Mouse (Mus musculus) CH12.LX (cell line): Measurements from ENCODE around the gene R3hdm2. TPM values are rescaled to one million over a fixed set of nuclear protein-coding genes. Genes with fewer than 3 reads are reported as not detected.

Experiments
- DNase-seq: peaks from one replicate; pipeline ENCODE4 v3.0.0-alpha.2; 2013; ENCODE audit errors: extremely low read depth
- H3K27ac ChIP-seq: 2 replicates; pipeline ENCODE4 v1.5.1; 2012; ENCODE audit warnings: low read depth, mild to moderate bottlenecking, control low read depth, moderate library complexity; ENCODE audit not compliant: insufficient read depth
- H3K27me3 ChIP-seq: replicated peaks from 2 replicates; pipeline ENCODE3; 2012; ENCODE audit warnings: inconsistent platforms
- H3K36me3 ChIP-seq, 2 experiments: replicated peaks in 1 of 2; 2 replicates each; pipeline versions ENCODE3 to v1.6.1; 2012; ENCODE audit warnings: inconsistent platforms in 1 of 2, low read length in 1 of 2, mild to moderate bottlenecking in 1 of 2, mixed read lengths in 1 of 2, moderate library complexity in 1 of 2; ENCODE audit not compliant: control insufficient read depth in 1 of 2, insufficient read depth in 1 of 2
- H3K4me1 ChIP-seq, 2 experiments: 2 replicates each; pipeline ENCODE4 v1.6.1; 2012; ENCODE audit warnings: inconsistent platforms in 1 of 2, moderate library complexity in 1 of 2; ENCODE audit not compliant: insufficient read depth in 2 of 2, control insufficient read depth in 1 of 2
- H3K4me2 ChIP-seq: 2 replicates; pipeline ENCODE4 v1.6.1; 2012; ENCODE audit warnings: low read depth, mild to moderate bottlenecking, control low read depth; ENCODE audit not compliant: poor library complexity, insufficient read depth, severe bottlenecking
- H3K4me3 ChIP-seq, 3 experiments: fragments of 150-350 bp in 1 of 3; sonication (generic) in 1 of 3; replicated peaks in 1 of 3; 2 replicates each; pipeline versions ENCODE3 to v1.5.1; 2011 to 2012; ENCODE audit warnings: low read depth in 2 of 3, low read length in 2 of 3, mild to moderate bottlenecking in 2 of 3, moderate library complexity in 2 of 3, control low read depth in 1 of 3, improper control_type of control experiment in 1 of 3, inconsistent platforms in 1 of 3, mixed read lengths in 1 of 3; ENCODE audit not compliant: poor library complexity in 1 of 3
- H3K79me2 ChIP-seq: replicated peaks from 2 replicates; pipeline ENCODE4 v1.6.1; 2012; ENCODE audit warnings: mild to moderate bottlenecking, moderate library complexity; ENCODE audit not compliant: control insufficient read depth, poor library complexity, insufficient read depth, severe bottlenecking; ENCODE audit errors: extremely low read depth
- H3K9ac ChIP-seq: 2 replicates; pipeline ENCODE4 v1.6.1; 2012; ENCODE audit warnings: low read depth, mild to moderate bottlenecking, control low read depth, moderate library complexity; ENCODE audit not compliant: insufficient read depth
- H3K9me3 ChIP-seq: replicated peaks from 2 replicates; pipeline ENCODE3; 2012; ENCODE audit warnings: low read length, inconsistent platforms, mixed read lengths
- BHLHE40 ChIP-seq: IDR thresholded peaks from 2 replicates; pipeline ENCODE4 v1.6.1; 2011; ENCODE audit warnings: mild to moderate bottlenecking, low read depth, low read length, improper control_type of control experiment
- CHD1 ChIP-seq: IDR thresholded peaks from 2 replicates; pipeline ENCODE4 v1.6.1; 2012; ENCODE audit warnings: low read depth, low read length, improper control_type of control experiment, inconsistent platforms
- CHD2 ChIP-seq: IDR thresholded peaks from 2 replicates; pipeline ENCODE4 v1.6.1; 2011; ENCODE audit warnings: low read length, improper control_type of control experiment
- E2F4 ChIP-seq: IDR thresholded peaks from 2 replicates; pipeline ENCODE4 v1.6.1; 2011; ENCODE audit warnings: low read depth, low read length, improper control_type of control experiment; ENCODE audit not compliant: insufficient replicate concordance
- ELF1 ChIP-seq: IDR thresholded peaks from 2 replicates; pipeline ENCODE4 v1.6.1; 2014; ENCODE audit warnings: low read depth, mild to moderate bottlenecking, inconsistent platforms, low read length, improper control_type of control experiment
- EP300 ChIP-seq: IDR thresholded peaks from 2 replicates; pipeline ENCODE4 v1.6.1; 2011; ENCODE audit warnings: low read length, improper control_type of control experiment
- HCFC1 ChIP-seq: IDR thresholded peaks from 2 replicates; pipeline ENCODE4 v1.6.1; 2012; ENCODE audit warnings: low read depth, mild to moderate bottlenecking, inconsistent platforms, low read length, improper control_type of control experiment
- JUN ChIP-seq: IDR thresholded peaks from 2 replicates; pipeline ENCODE4 v1.6.1; 2011; ENCODE audit warnings: low read depth, mild to moderate bottlenecking, low read length, improper control_type of control experiment, moderate library complexity; ENCODE audit not compliant: insufficient read depth
- JUND ChIP-seq: conservative IDR thresholded peaks from 2 replicates; pipeline ENCODE4 v1.6.1; 2011; ENCODE audit warnings: low read depth, low read length, improper control_type of control experiment
- KAT2A ChIP-seq: IDR thresholded peaks from 2 replicates; pipeline ENCODE4 v1.6.1; 2012; ENCODE audit warnings: low read length, improper control_type of control experiment, inconsistent platforms; ENCODE audit not compliant: insufficient replicate concordance
- MAFK ChIP-seq: IDR thresholded peaks from 2 replicates; pipeline ENCODE4 v1.6.1; 2011; ENCODE audit warnings: low read length, improper control_type of control experiment; ENCODE audit not compliant: insufficient replicate concordance
- MAX ChIP-seq: IDR thresholded peaks from 2 replicates; pipeline ENCODE4 v1.6.1; 2011; ENCODE audit warnings: low read length, improper control_type of control experiment
- MAZ ChIP-seq: IDR thresholded peaks from 2 replicates; pipeline ENCODE4 v1.6.1; 2012; ENCODE audit warnings: low read depth, mild to moderate bottlenecking, inconsistent platforms, low read length, improper control_type of control experiment, moderate library complexity
- MEF2A ChIP-seq: IDR thresholded peaks from 2 replicates; pipeline ENCODE4 v1.6.1; 2014; ENCODE audit warnings: low read depth, mild to moderate bottlenecking, inconsistent platforms, low read length, improper control_type of control experiment, borderline replicate concordance
- MXI1 ChIP-seq: IDR thresholded peaks from 2 replicates; pipeline ENCODE4 v1.6.1; 2011; ENCODE audit warnings: mild to moderate bottlenecking, low read depth, low read length, improper control_type of control experiment
- MYC ChIP-seq: IDR thresholded peaks from 2 replicates; pipeline ENCODE4 v1.6.1; 2011; ENCODE audit warnings: low read depth, mild to moderate bottlenecking, improper control_type of control experiment, low read length
- NELFE ChIP-seq: IDR thresholded peaks from 2 replicates; pipeline ENCODE4 v1.6.1; 2011; ENCODE audit warnings: low read depth, low read length, improper control_type of control experiment
- NRF1 ChIP-seq: IDR thresholded peaks from 2 replicates; pipeline ENCODE4 v1.6.1; 2014; ENCODE audit warnings: low read depth, mild to moderate bottlenecking, inconsistent platforms, low read length, improper control_type of control experiment, moderate library complexity
- PAX5 ChIP-seq: IDR thresholded peaks from 2 replicates; pipeline ENCODE4 v1.6.1; 2012; ENCODE audit warnings: low read length, inconsistent platforms, mixed read lengths
- POLR2A ChIP-seq: IDR thresholded peaks from 2 replicates; pipeline ENCODE4 v1.6.1; 2011; ENCODE audit warnings: low read depth, mild to moderate bottlenecking, improper control_type of control experiment, low read length
- POLR2AphosphoS2 ChIP-seq: IDR thresholded peaks from 2 replicates; pipeline ENCODE4 v1.6.1; 2011; ENCODE audit warnings: low read depth, low read length, improper control_type of control experiment
- RAD21 ChIP-seq: IDR thresholded peaks from 2 replicates; pipeline ENCODE4 v1.6.1; 2011; ENCODE audit warnings: low read depth, mild to moderate bottlenecking, low read length, improper control_type of control experiment, moderate library complexity
- RCOR1 ChIP-seq: conservative IDR thresholded peaks from 2 replicates; pipeline ENCODE4 v1.6.1; 2012; ENCODE audit warnings: low read depth, mild to moderate bottlenecking, inconsistent platforms, low read length, improper control_type of control experiment
- SMC3 ChIP-seq: IDR thresholded peaks from 2 replicates; pipeline ENCODE4 v1.6.1; 2011; ENCODE audit warnings: low read depth, low read length, improper control_type of control experiment
- UBTF ChIP-seq: IDR thresholded peaks from 2 replicates; pipeline ENCODE4 v1.6.1; 2012; ENCODE audit warnings: low read depth, mild to moderate bottlenecking, inconsistent platforms, low read length, improper control_type of control experiment, moderate library complexity
- USF1 ChIP-seq: IDR thresholded peaks from 2 replicates; pipeline ENCODE4 v1.6.1; 2014; ENCODE audit warnings: low read depth, mild to moderate bottlenecking, inconsistent platforms, low read length, improper control_type of control experiment
- USF2 ChIP-seq: conservative IDR thresholded peaks from 2 replicates; pipeline ENCODE4 v1.6.1; 2011; ENCODE audit warnings: low read depth, low read length, improper control_type of control experiment
- ZC3H11A ChIP-seq: IDR thresholded peaks from 2 replicates; pipeline ENCODE4 v1.6.1; 2012; ENCODE audit warnings: low read depth, mild to moderate bottlenecking, inconsistent platforms, low read length, improper control_type of control experiment
- ZKSCAN1 ChIP-seq: IDR thresholded peaks from 2 replicates; pipeline ENCODE4 v1.6.1; 2012; ENCODE audit warnings: low read depth, inconsistent platforms, low read length, improper control_type of control experiment, borderline replicate concordance
- ZMIZ1 ChIP-seq: IDR thresholded peaks from 2 replicates; pipeline ENCODE4 v1.6.1; 2012; ENCODE audit warnings: low read depth, mild to moderate bottlenecking, inconsistent platforms, low read length, improper control_type of control experiment
- ZNF384 ChIP-seq: IDR thresholded peaks from 2 replicates; pipeline ENCODE4 v1.6.1; 2012; ENCODE audit warnings: low read depth, low read length, improper control_type of control experiment, inconsistent platforms
- dilution Hi-C: fragments of 300-500 bp; cut with MboI; formaldehyde crosslinking; loops from 2 replicates; pipeline ENCODE4 v1.14.3; 2020; ENCODE audit warnings: low sequenced_read_pairs; ENCODE audit not compliant: extremely low pct_unique_long_range_greater_than_20kb, extremely low pct_ligation_motif_present
- in situ Hi-C: fragments of 300-500 bp; cut with MboI; formaldehyde crosslinking; loops from 3 replicates; pipeline ENCODE4 v1.14.3; 2019; ENCODE audit warnings: low sequenced_read_pairs, low pct_ligation_motif_present, low pct_unique_long_range_greater_than_20kb, mixed read lengths
- polyA plus RNA-seq: library from polyadenylated mRNA; unstranded; fragments of >175 nt; gene quantifications from 2 replicates; pipeline ENCODE4 v1.2.1, GENCODE M21; 2012; ENCODE audit warnings: low read depth; ENCODE audit not compliant: insufficient read length
- total RNA-seq, 2 experiments: library from RNA; depleted of rRNA; stranded (reverse); fragments of 300-350 nt in 1 of 2; fragments of >200 nt in 1 of 2; gene quantifications; 2 replicates each; pipeline ENCODE4 v1.2.3; 2012 to 2014

Gene R3hdm2
- total and polyA plus RNA-seq, 3 experiments = 7.0 to 23.6 (median 8.7) TPM

DNA sequence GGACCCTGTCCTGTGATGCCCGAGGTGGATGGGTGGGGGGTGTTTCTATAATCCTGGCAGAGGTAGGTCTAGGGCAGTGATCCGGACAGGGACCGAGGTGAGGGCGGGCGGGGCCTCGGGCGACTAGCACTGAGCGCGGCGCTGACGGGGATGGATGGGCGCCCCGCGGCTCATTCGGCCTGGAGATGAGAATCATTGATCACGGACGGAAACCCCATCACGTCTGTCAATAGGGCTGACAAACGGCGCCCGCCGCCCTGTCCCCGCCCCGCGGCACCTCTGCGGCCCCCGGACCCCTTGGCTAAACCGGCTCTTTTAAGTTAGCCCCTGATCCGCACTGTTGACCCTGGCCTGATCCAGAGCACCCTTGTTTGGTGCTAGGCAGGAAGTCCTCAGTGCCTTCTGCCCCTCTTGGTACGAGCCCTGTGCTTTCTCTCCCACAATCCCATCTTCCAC lies 154.8 kb downstream of the R3hdm2 start:
- Histone ChIP-seq H3K36me3 (peaks cover 9 to 13% of the 10 kb centered on the region in 2 experiments), H3K9ac (no peak overlapping the region), H3K9me3 (peaks cover 3% of the 10 kb centered on the region), H3K4me3 (no peak overlapping the region), H3K27ac (no peak overlapping the region), H3K27me3 (peaks cover 58% of the 10 kb centered on the region), H3K4me1 (peaks cover 23 to 39% of the 10 kb centered on the region in 2 experiments), H3K4me2 (no peak overlapping the region), H3K79me2 (no peaks in the 10 kb centered on the region)
- DNase-seq = no peak
- in situ Hi-C loops = no loop called here
- dilution Hi-C loops = no loop called here
- TF ChIP-seq ZMIZ1 (no peak), MYC (no peak), MAFK (no peak), POLR2AphosphoS2 (no peak), SMC3 (no peak), ZKSCAN1 (no peak), E2F4 (no peak), RCOR1 (no peak), EP300 (no peak), UBTF (no peak), ZNF384 (no peak), USF2 (no peak)

DNA sequence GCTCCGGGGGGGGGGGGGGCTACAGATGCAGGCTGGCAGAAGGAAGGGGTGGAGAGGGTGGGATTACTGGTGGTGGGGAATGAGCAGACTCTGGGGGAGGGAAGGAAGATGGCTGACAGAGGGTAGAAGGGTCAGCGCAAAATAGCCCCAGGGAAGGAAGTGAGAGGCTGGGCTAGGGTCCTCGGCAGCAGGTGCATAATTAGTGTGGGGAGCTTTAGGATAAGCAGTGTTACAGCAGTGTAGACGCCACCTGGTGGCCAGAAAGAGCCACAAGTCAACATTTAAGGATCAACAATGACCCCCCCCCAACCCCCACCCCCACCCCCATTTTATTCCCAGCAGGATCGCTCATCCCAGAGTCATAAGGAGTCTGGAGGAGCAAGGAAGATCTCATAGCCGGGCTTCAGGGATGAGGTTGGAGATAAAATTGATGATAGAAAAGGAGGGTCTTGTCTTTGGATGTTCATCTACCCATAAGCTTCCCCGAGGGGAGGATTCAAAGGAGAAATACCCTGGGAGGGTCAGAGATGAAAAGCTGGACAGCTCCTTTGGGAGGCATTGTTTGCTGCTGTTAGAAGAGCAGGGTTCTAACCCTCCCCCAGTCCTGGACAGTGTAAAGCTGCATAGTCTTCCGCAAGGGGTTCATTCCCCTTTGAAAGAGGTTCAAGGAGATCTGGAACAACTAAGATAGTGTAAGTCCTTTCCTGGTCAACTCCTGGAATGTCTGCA lies 156.6 kb downstream of the R3hdm2 start:
- Histone ChIP-seq H3K9me3 (peaks cover 3% of the 10 kb centered on the region), H3K4me3 (no peak overlapping the region), H3K9ac (no peak overlapping the region), H3K36me3 (peaks cover 20 to 25% of the 10 kb centered on the region in 2 experiments), H3K4me2 (peak overlapping the region; percentile 19; the same call in 1 of the 2 replicates), H3K27me3 (peaks cover 44% of the 10 kb centered on the region), H3K79me2 (no peaks in the 10 kb centered on the region), H3K27ac (no peak overlapping the region), H3K4me1 (peaks cover 23 to 39% of the 10 kb centered on the region in 2 experiments)
- dilution Hi-C loops = no loop called here
- in situ Hi-C loops = no loop called here
- peak; percentile 62 for DNase-seq
- no peak for TF ChIP-seq HCFC1
- no peak for TF ChIP-seq POLR2AphosphoS2
- TF ChIP-seq BHLHE40 = no peak
- no peak for TF ChIP-seq USF1
- no peak for TF ChIP-seq E2F4
- no peak for TF ChIP-seq PAX5
- TF ChIP-seq MAX = no peak
- no peak for TF ChIP-seq JUN
- 0 out of 2 replicates have a peak, but pooled peaks have one; percentile 15 for TF ChIP-seq MEF2A
- no peak for TF ChIP-seq MXI1
- no peak for TF ChIP-seq ZC3H11A
- TF ChIP-seq MAZ = peak; percentile 21; the same call in 1 of the 2 replicates
- TF ChIP-seq CHD1 = no peak
- 0 out of 2 replicates have a peak, but pooled peaks have one; percentile 13 for TF ChIP-seq ELF1
- TF ChIP-seq JUND = no peak
- TF ChIP-seq POLR2A = no peak
- TF ChIP-seq RAD21 = peak; percentile 43
- TF ChIP-seq SMC3 = peak; percentile 77
- no peak for TF ChIP-seq NELFE
- TF ChIP-seq EP300 = 0 out of 2 replicates have a peak, but pooled peaks have one; percentile 11
- TF ChIP-seq UBTF = no peak
- no peak for TF ChIP-seq CHD2
- no peak for TF ChIP-seq KAT2A
- no peak for TF ChIP-seq MYC
- no peak for TF ChIP-seq NRF1
- no peak for TF ChIP-seq MAFK
